Mouse (Mus musculus) hindbrain, embryonic 16.5 days (tissue): Measurements from ENCODE around the gene Tenm3. TPM values are rescaled to one million over a fixed set of nuclear protein-coding genes. Genes with fewer than 3 reads are reported as not detected.

Experiments used
- ATAC-seq: fragments of 200-750 bp; cut with Nextera tagmentation; 2 replicates; pipeline ENCODE4 v1.8.0; 2017; ENCODE audit warnings: moderate TSS enrichment, moderate library complexity
- H3K27ac ChIP-seq: fragments of 300-500 bp; sonication (generic); 2 replicates; pipeline ENCODE4 v1.5.1; 2014; ENCODE audit warnings: low read depth, mild to moderate bottlenecking, control low read depth, low read length, moderate library complexity
- H3K27me3 ChIP-seq: fragments of 300-500 bp; sonication (generic); replicated peaks from 2 replicates; pipeline ENCODE4 v1.6.1; 2014; ENCODE audit warnings: low read length; ENCODE audit not compliant: control insufficient read depth, insufficient read depth
- H3K36me3 ChIP-seq: fragments of 300-500 bp; sonication (generic); 2 replicates; pipeline ENCODE4 v1.6.1; 2014; ENCODE audit warnings: mild to moderate bottlenecking, low read length, moderate library complexity, mixed read lengths; ENCODE audit not compliant: control insufficient read depth, insufficient read depth
- H3K4me1 ChIP-seq: fragments of 300-500 bp; sonication (generic); 2 replicates; pipeline ENCODE4 v1.6.1; 2014; ENCODE audit warnings: low read depth, low read length; ENCODE audit not compliant: control insufficient read depth, insufficient read depth
- H3K4me2 ChIP-seq: fragments of 300-500 bp; sonication (generic); 2 replicates; pipeline ENCODE4 v1.6.1; 2014; ENCODE audit warnings: mild to moderate bottlenecking, low read length, control low read depth, moderate library complexity
- H3K4me3 ChIP-seq: fragments of 300-500 bp; sonication (generic); 2 replicates; pipeline ENCODE4 v1.5.1; 2014; ENCODE audit warnings: mild to moderate bottlenecking, low read length, control low read depth, moderate library complexity
- H3K9ac ChIP-seq: fragments of 300-500 bp; sonication (generic); 2 replicates; pipeline ENCODE4 v1.6.1; 2014; ENCODE audit warnings: low read depth, mild to moderate bottlenecking, control low read depth, low read length, moderate library complexity
- H3K9me3 ChIP-seq: fragments of 300-500 bp; sonication (generic); 2 replicates; pipeline ENCODE4 v1.6.1; 2014; ENCODE audit warnings: mild to moderate bottlenecking, low read length, moderate library complexity; ENCODE audit not compliant: control insufficient read depth
- WGBS: fragments of 180-500 bp; shearing (Covaris S2); extraction: QIAGEN DNeasy Blood & Tissue Kit; methylation state at CpG from one replicate; pipeline ENCODE4 v1.1.7; 2014; 5-methylcytosine and 5-hydroxymethylcytosine counted together
- polyA plus RNA-seq: library from polyadenylated mRNA; unstranded; fragments of >200 nt; fragmentation: Nextera tagmentation; extraction: Ambion mirVana; gene quantifications from 2 replicates; pipeline ENCODE4 v1.2.1, GENCODE M21; 2015

Gene Tenm3
- polyA plus RNA-seq, 1 experiment from 2014 or later: 24.2 TPM

- WGBS: 75% methylated on average over 10 of the region's 10 CpGs
- H3K4me3 ChIP-seq: no peak overlapping the region
- no peak overlapping the region for H3K9ac ChIP-seq
- no peaks in the 10 kb centered on the region for H3K27me3 ChIP-seq
- peaks cover 12% of the 10 kb centered on the region for H3K4me1 ChIP-seq
- ATAC-seq: 0 out of 2 replicates have a peak, but pooled peaks have one; percentile 4
- no peak overlapping the region for H3K4me2 ChIP-seq
- H3K9me3 ChIP-seq: no peaks in the 10 kb centered on the region
- no peaks in the 10 kb centered on the region for H3K36me3 ChIP-seq
- no peak overlapping the region for H3K27ac ChIP-seq
Measured at GRCm38 (mm10) chr8:48507719-48508501, 335.8 kb downstream of the Tenm3 start.

GRCm38 (mm10) chr8:48492491-48492890, 351.3 kb downstream of the Tenm3 start:
- ATAC-seq: no peak
- H3K27ac ChIP-seq: no peak overlapping the region
- no peak overlapping the region for H3K4me2 ChIP-seq
- no peaks in the 10 kb centered on the region for H3K9me3 ChIP-seq
- no peak overlapping the region for H3K4me3 ChIP-seq
- WGBS: 74% methylated on average over 5 of the region's 5 CpGs
- H3K27me3 ChIP-seq: no peaks in the 10 kb centered on the region
- H3K9ac ChIP-seq: no peak overlapping the region
- H3K36me3 ChIP-seq: no peaks in the 10 kb centered on the region
- H3K4me1 ChIP-seq: no peaks in the 10 kb centered on the region

DNA sequence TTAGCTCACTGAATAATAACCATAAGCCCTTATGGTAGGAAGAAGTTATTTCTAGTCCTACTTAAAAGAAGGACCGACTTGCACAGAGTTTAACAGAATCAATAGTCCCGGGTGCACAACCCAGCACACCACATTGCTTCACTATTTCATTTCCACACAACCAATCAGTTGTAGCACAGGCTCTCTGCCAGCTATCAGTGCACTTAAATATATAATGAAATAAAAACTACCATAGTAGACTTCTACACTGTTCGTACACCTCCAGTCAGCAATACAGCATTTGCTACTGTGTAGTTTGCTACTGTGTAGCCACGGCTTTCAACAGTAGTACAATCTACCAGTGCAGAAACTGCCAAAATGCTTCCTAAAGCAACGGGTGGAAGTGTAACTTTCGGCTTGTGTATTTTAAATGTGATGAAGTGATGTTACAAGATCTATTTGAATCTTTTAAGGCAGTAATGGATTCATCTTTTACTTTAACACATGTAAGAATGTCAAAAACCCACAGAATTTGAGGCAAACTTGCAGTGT, 353.1 kb downstream of the Tenm3 start:
- Histone ChIP-seq H3K4me3 (no peak overlapping the region), H3K9ac (no peak overlapping the region), H3K4me2 (no peak overlapping the region), H3K4me1 (no peaks in the 10 kb centered on the region), H3K27me3 (no peaks in the 10 kb centered on the region), H3K27ac (no peak overlapping the region), H3K36me3 (no peaks in the 10 kb centered on the region), H3K9me3 (no peaks in the 10 kb centered on the region)
- 79% methylated on average over 6 of the region's 6 CpGs for WGBS
- ATAC-seq: no peak

DNA sequence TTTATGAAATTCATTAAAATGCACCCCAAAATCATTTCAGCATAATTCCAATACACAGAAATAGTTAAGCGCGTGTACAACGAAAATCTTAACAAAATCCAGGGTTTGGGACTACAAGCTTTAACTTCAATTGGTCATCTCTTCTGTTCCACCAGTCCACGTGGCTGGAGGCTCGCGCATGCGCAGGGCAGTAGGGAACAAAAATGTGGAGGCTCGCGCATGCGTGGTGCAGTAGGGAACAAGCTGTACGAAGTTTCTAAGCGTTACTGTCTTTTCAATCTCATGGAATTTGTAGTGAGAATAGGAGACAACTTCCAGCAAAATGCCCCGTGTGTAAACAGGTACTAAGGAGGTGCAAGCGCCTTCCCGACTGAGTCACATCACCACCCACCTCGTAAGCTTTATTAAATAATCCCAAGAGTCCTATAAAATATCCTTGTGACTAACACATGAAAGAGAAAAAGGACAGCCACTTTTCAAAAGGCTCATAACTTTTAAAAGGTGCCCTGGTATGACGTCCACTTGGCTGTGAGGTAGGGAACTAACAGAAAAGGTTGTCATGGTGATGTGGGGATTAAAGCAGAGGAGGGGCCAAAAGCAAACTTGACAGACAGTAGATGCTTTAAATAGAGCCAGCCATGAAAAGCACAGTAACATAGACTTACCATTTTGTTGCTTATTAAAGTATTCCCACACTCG, 353.7 kb downstream of the Tenm3 start:
- no peak for ATAC-seq
- H3K27ac ChIP-seq: no peak overlapping the region

GRCm38 (mm10) chr8:48489417-48489816, 354.3 kb downstream of the Tenm3 start:
- Histone ChIP-seq H3K36me3 (no peaks in the 10 kb centered on the region), H3K4me2 (no peak overlapping the region), H3K27ac (no peak overlapping the region), H3K27me3 (no peaks in the 10 kb centered on the region), H3K9me3 (no peaks in the 10 kb centered on the region), H3K4me3 (no peak overlapping the region), H3K9ac (no peak overlapping the region), H3K4me1 (no peaks in the 10 kb centered on the region)
- no peak for ATAC-seq
- WGBS: 86% methylated on average over 4 of the region's 4 CpGs

More for the DNA sequence above, 353.7 kb downstream of the Tenm3 start:
- H3K4me1 ChIP-seq: no peaks in the 10 kb centered on the region
- H3K9me3 ChIP-seq: no peaks in the 10 kb centered on the region
- no peak overlapping the region for H3K4me3 ChIP-seq
- H3K27me3 ChIP-seq: no peaks in the 10 kb centered on the region
- H3K4me2 ChIP-seq: no peak overlapping the region
- H3K9ac ChIP-seq: no peak overlapping the region
- no peaks in the 10 kb centered on the region for H3K36me3 ChIP-seq
- 82% methylated on average over 18 of the region's 18 CpGs for WGBS

DNA sequence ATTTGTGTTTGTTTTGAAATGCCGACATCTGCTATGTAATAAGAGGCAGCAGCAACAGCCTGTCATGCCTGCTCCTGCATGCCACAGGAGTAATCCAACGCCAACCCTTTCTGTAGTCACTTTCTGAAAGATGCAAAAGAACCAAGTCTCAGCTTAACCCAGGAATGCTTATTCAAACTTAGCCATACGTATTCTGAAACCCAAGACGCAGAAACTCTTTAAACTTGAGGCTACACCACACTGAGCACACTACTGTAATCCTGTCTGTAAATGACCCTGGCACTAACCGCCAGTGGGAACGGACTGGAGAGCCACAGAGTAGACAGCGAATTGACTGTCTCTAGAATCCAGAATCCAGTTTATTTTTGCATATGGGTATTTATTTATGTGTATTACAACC, 354.9 kb downstream of the Tenm3 start:
- no peaks in the 10 kb centered on the region for H3K36me3 ChIP-seq
- no peak for ATAC-seq
- H3K4me1 ChIP-seq: no peaks in the 10 kb centered on the region
- H3K4me2 ChIP-seq: no peak overlapping the region
- no peaks in the 10 kb centered on the region for H3K27me3 ChIP-seq
- no peak overlapping the region for H3K9ac ChIP-seq
- 74% methylated on average over 7 of the region's 7 CpGs for WGBS
- no peak overlapping the region for H3K4me3 ChIP-seq
- no peaks in the 10 kb centered on the region for H3K9me3 ChIP-seq
- no peak overlapping the region for H3K27ac ChIP-seq

DNA sequence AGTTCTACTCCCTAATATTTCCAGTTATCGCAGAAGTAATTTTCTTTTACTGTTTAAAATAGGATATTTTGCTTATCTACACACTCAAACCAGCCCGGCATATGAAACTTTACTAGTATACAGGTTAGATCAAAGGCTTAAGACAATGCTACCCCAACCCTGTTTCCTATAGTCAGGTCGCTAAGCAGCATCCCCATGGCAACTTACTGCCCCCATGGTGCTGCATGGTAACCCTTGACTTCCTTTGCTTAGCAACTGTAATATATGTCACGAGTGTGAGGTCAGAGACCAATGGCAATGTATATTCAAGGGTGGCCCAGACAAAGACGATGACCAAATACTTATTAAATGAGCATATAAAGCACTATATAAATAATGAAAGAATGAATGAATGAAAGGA, 359.6 kb downstream of the Tenm3 start:
- Histone ChIP-seq H3K4me3 (no peak overlapping the region), H3K4me1 (no peaks in the 10 kb centered on the region; the same call in 1 of the 2 replicates), H3K27me3 (no peaks in the 10 kb centered on the region), H3K9me3 (no peaks in the 10 kb centered on the region), H3K4me2 (no peak overlapping the region), H3K36me3 (no peaks in the 10 kb centered on the region), H3K27ac (no peak overlapping the region), H3K9ac (no peak overlapping the region)
- 50% methylated on average over 5 of the region's 5 CpGs for WGBS
- no peak for ATAC-seq

GRCm38 (mm10) chr8:48481709-48482671, 361.8 kb downstream of the Tenm3 start:
- H3K36me3 ChIP-seq: no peaks in the 10 kb centered on the region
- H3K27ac ChIP-seq: peak overlapping the region; percentile 44
- peaks cover 1% of the 10 kb centered on the region; the same call in 1 of the 2 replicates for H3K4me1 ChIP-seq
- no peak overlapping the region for H3K9ac ChIP-seq
- no peaks in the 10 kb centered on the region for H3K9me3 ChIP-seq
- H3K4me3 ChIP-seq: no peak overlapping the region
- H3K4me2 ChIP-seq: peak overlapping the region; percentile 14; the same call in 1 of the 2 replicates
- 52% methylated on average over 33 of the region's 33 CpGs for WGBS
- H3K27me3 ChIP-seq: no peaks in the 10 kb centered on the region
- ATAC-seq: peak; percentile 43; the same call in 1 of the 2 replicates
